Mouse (Mus musculus) bone marrow, adult 2 months (tissue): ENCODE results near the gene Bmi1.

Experiments
- CTCF ChIP-seq: fragments of 200-500 bp; IDR thresholded peaks from 2 replicates; pipeline ENCODE4 v1.5.1; 2011; ENCODE audit warnings: low read length, control low read depth; ENCODE audit not compliant: control insufficient read depth, insufficient read depth
- POLR2A ChIP-seq: fragments of 200-500 bp; IDR thresholded peaks from 2 replicates; pipeline ENCODE4 v1.6.1; 2011; ENCODE audit warnings: low read depth, mild to moderate bottlenecking, control low read depth, low read length, borderline replicate concordance; ENCODE audit not compliant: control insufficient read depth

GRCm38 (mm10) chr2:18725880-18726279 is 49.1 kb downstream of the Bmi1 start:
- TF ChIP-seq CTCF (no peak), POLR2A (no peak)
